Mouse (Mus musculus): ENCODE data around the gene 1700057G04Rik. TPM values are rescaled to one million over a fixed set of nuclear protein-coding genes. Genes with fewer than 3 reads are reported as not detected.

1700057G04Rik gene
- polyA plus RNA-seq, 1 experiment from 2014 or later: not detected

GRCm38 (mm10) chr9:92326813-92327212 lies 17.6 kb downstream of the 1700057G04Rik start:
- H3K4me3 ChIP-seq (ENCODE audit: low read depth, low read length): no peak overlapping the region
- 86% methylated on average over 4 of the region's 4 CpGs for WGBS
- H3K9me3 ChIP-seq (ENCODE audit: control insufficient read depth, low read length): no peaks in the 10 kb centered on the region
- ATAC-seq (ENCODE audit: insufficient number of reproducible peaks, low FRiP score, low TSS enrichment, low read depth) (no peak), DNase-seq (ENCODE audit: low spot score) (no peak)
- H3K4me1 ChIP-seq (ENCODE audit: control insufficient read depth, insufficient read depth, low read length): no peaks in the 10 kb centered on the region
- H3K36me3 ChIP-seq (ENCODE audit: control insufficient read depth, insufficient read depth, low read length): no peaks in the 10 kb centered on the region
- no peak overlapping the region for H3K27ac ChIP-seq (replicated peaks; ENCODE audit: low read depth, low read length)
- H3K27me3 ChIP-seq (ENCODE audit: control insufficient read depth, insufficient read depth, low read length): no peaks in the 10 kb centered on the region
- H3K9ac ChIP-seq (ENCODE audit: low read length): no peak overlapping the region
- H3K4me2 ChIP-seq (ENCODE audit: low read depth, severe bottlenecking): no peak overlapping the region

GRCm38 (mm10) chr9:92331383-92331782 lies 22.2 kb downstream of the 1700057G04Rik start:
- no peak overlapping the region for H3K27ac ChIP-seq (replicated peaks; ENCODE audit: low read depth, low read length)
- DNase-seq (ENCODE audit: low spot score) (no peak), ATAC-seq (ENCODE audit: insufficient number of reproducible peaks, low FRiP score, low TSS enrichment, low read depth) (no peak)
- no peaks in the 10 kb centered on the region for H3K4me1 ChIP-seq (ENCODE audit: control insufficient read depth, insufficient read depth, low read length)
- no peak overlapping the region for H3K4me2 ChIP-seq (ENCODE audit: low read depth, severe bottlenecking)
- no peak overlapping the region for H3K9ac ChIP-seq (ENCODE audit: low read length)
- no peaks in the 10 kb centered on the region for H3K9me3 ChIP-seq (ENCODE audit: control insufficient read depth, low read length)
- no peaks in the 10 kb centered on the region for H3K27me3 ChIP-seq (ENCODE audit: control insufficient read depth, insufficient read depth, low read length)
- H3K4me3 ChIP-seq (ENCODE audit: low read depth, low read length): no peak overlapping the region
- WGBS: 86% methylated on average over 4 of the region's 4 CpGs
- H3K36me3 ChIP-seq (ENCODE audit: control insufficient read depth, insufficient read depth, low read length): no peaks in the 10 kb centered on the region

- DNase-seq (ENCODE audit: low spot score) (no peak), ATAC-seq (ENCODE audit: insufficient number of reproducible peaks, low FRiP score, low TSS enrichment, low read depth) (no peak)
- WGBS: 93% methylated on average over 10 of the region's 10 CpGs
- Histone ChIP-seq H3K27ac (replicated peaks; ENCODE audit: low read depth, low read length) (no peak overlapping the region), H3K9me3 (ENCODE audit: control insufficient read depth, low read length) (no peaks in the 10 kb centered on the region), H3K4me3 (ENCODE audit: low read depth, low read length) (no peak overlapping the region), H3K4me2 (ENCODE audit: low read depth, severe bottlenecking) (no peak overlapping the region), H3K36me3 (ENCODE audit: control insufficient read depth, insufficient read depth, low read length) (no peaks in the 10 kb centered on the region), H3K27me3 (ENCODE audit: control insufficient read depth, insufficient read depth, low read length) (no peaks in the 10 kb centered on the region), H3K9ac (ENCODE audit: low read length) (no peak overlapping the region), H3K4me1 (ENCODE audit: control insufficient read depth, insufficient read depth, low read length) (no peaks in the 10 kb centered on the region)
Observed at GRCm38 (mm10) chr9:92334845-92335244, 25.7 kb downstream of the 1700057G04Rik start.

GRCm38 (mm10) chr9:92335277-92335818 lies 26.2 kb downstream of the 1700057G04Rik start:
- ATAC-seq (ENCODE audit: insufficient number of reproducible peaks, low FRiP score, low TSS enrichment, low read depth) (no peak), DNase-seq (ENCODE audit: low spot score) (no peak)
- H3K36me3 ChIP-seq (ENCODE audit: control insufficient read depth, insufficient read depth, low read length): no peaks in the 10 kb centered on the region
- no peaks in the 10 kb centered on the region for H3K9me3 ChIP-seq (ENCODE audit: control insufficient read depth, low read length)
- no peak overlapping the region for H3K27ac ChIP-seq (replicated peaks; ENCODE audit: low read depth, low read length)
- H3K4me2 ChIP-seq (ENCODE audit: low read depth, severe bottlenecking): no peak overlapping the region
- no peak overlapping the region for H3K9ac ChIP-seq (ENCODE audit: low read length)
- no peak overlapping the region for H3K4me3 ChIP-seq (ENCODE audit: low read depth, low read length)
- no peaks in the 10 kb centered on the region for H3K4me1 ChIP-seq (ENCODE audit: control insufficient read depth, insufficient read depth, low read length)
- H3K27me3 ChIP-seq (ENCODE audit: control insufficient read depth, insufficient read depth, low read length): no peaks in the 10 kb centered on the region
- WGBS: 89% methylated on average over 6 of the region's 6 CpGs

GRCm38 (mm10) chr9:92337063-92337462 lies 27.9 kb downstream of the 1700057G04Rik start:
- H3K4me1 ChIP-seq (ENCODE audit: control insufficient read depth, insufficient read depth, low read length): no peaks in the 10 kb centered on the region
- DNase-seq (ENCODE audit: low spot score) (no peak), ATAC-seq (ENCODE audit: insufficient number of reproducible peaks, low FRiP score, low TSS enrichment, low read depth) (no peak)
- H3K9me3 ChIP-seq (ENCODE audit: control insufficient read depth, low read length): no peaks in the 10 kb centered on the region
- H3K4me2 ChIP-seq (ENCODE audit: low read depth, severe bottlenecking): no peak overlapping the region
- H3K9ac ChIP-seq (ENCODE audit: low read length): no peak overlapping the region
- no peak overlapping the region for H3K27ac ChIP-seq (replicated peaks; ENCODE audit: low read depth, low read length)
- no peaks in the 10 kb centered on the region for H3K27me3 ChIP-seq (ENCODE audit: control insufficient read depth, insufficient read depth, low read length)
- 92% methylated on average over 1 of the region's 1 CpGs for WGBS
- H3K4me3 ChIP-seq (ENCODE audit: low read depth, low read length): no peak overlapping the region
- no peaks in the 10 kb centered on the region for H3K36me3 ChIP-seq (ENCODE audit: control insufficient read depth, insufficient read depth, low read length)

GRCm38 (mm10) chr9:92337661-92338060 lies 28.5 kb downstream of the 1700057G04Rik start:
- Histone ChIP-seq H3K4me1 (ENCODE audit: control insufficient read depth, insufficient read depth, low read length) (no peaks in the 10 kb centered on the region), H3K9me3 (ENCODE audit: control insufficient read depth, low read length) (no peaks in the 10 kb centered on the region), H3K27me3 (ENCODE audit: control insufficient read depth, insufficient read depth, low read length) (no peaks in the 10 kb centered on the region), H3K9ac (ENCODE audit: low read length) (no peak overlapping the region), H3K36me3 (ENCODE audit: control insufficient read depth, insufficient read depth, low read length) (no peaks in the 10 kb centered on the region), H3K4me3 (ENCODE audit: low read depth, low read length) (no peak overlapping the region), H3K27ac (replicated peaks; ENCODE audit: low read depth, low read length) (no peak overlapping the region), H3K4me2 (ENCODE audit: low read depth, severe bottlenecking) (no peak overlapping the region)
- WGBS: 94% methylated on average over 3 of the region's 3 CpGs
- no peak for ATAC-seq (ENCODE audit: insufficient number of reproducible peaks, low FRiP score, low TSS enrichment, low read depth)
- DNase-seq (ENCODE audit: low spot score): no peak

- H3K36me3 ChIP-seq (ENCODE audit: control insufficient read depth, insufficient read depth, low read length): no peaks in the 10 kb centered on the region
- H3K27ac ChIP-seq (replicated peaks; ENCODE audit: low read depth, low read length): no peak overlapping the region
- WGBS: 73% methylated on average over 1 of the region's 1 CpGs
- H3K4me2 ChIP-seq (ENCODE audit: low read depth, severe bottlenecking): no peak overlapping the region
- H3K4me3 ChIP-seq (ENCODE audit: low read depth, low read length): no peak overlapping the region
- H3K4me1 ChIP-seq (ENCODE audit: control insufficient read depth, insufficient read depth, low read length): no peaks in the 10 kb centered on the region
- H3K9me3 ChIP-seq (ENCODE audit: control insufficient read depth, low read length): no peaks in the 10 kb centered on the region
- DNase-seq (ENCODE audit: low spot score) (no peak), ATAC-seq (ENCODE audit: insufficient number of reproducible peaks, low FRiP score, low TSS enrichment, low read depth) (no peak)
- H3K9ac ChIP-seq (ENCODE audit: low read length): no peak overlapping the region
- H3K27me3 ChIP-seq (ENCODE audit: control insufficient read depth, insufficient read depth, low read length): no peaks in the 10 kb centered on the region
Observed at GRCm38 (mm10) chr9:92338954-92339353, 29.8 kb downstream of the 1700057G04Rik start.

- DNase-seq (ENCODE audit: low spot score): no peak
- no peak overlapping the region for H3K4me3 ChIP-seq (ENCODE audit: low read depth, low read length)
- H3K36me3 ChIP-seq (ENCODE audit: control insufficient read depth, insufficient read depth, low read length): no peaks in the 10 kb centered on the region
- no peaks in the 10 kb centered on the region for H3K9me3 ChIP-seq (ENCODE audit: control insufficient read depth, low read length)
- H3K27ac ChIP-seq (replicated peaks; ENCODE audit: low read depth, low read length): no peak overlapping the region
- H3K4me1 ChIP-seq (ENCODE audit: control insufficient read depth, insufficient read depth, low read length): no peaks in the 10 kb centered on the region
- no peak overlapping the region for H3K9ac ChIP-seq (ENCODE audit: low read length)
- no peak overlapping the region for H3K4me2 ChIP-seq (ENCODE audit: low read depth, severe bottlenecking)
- 92% methylated on average over 1 of the region's 1 CpGs for WGBS
- ATAC-seq (ENCODE audit: insufficient number of reproducible peaks, low FRiP score, low TSS enrichment, low read depth): no peak
- no peaks in the 10 kb centered on the region for H3K27me3 ChIP-seq (ENCODE audit: control insufficient read depth, insufficient read depth, low read length)
Observed at GRCm38 (mm10) chr9:92351924-92352323, 42.7 kb downstream of the 1700057G04Rik start.

GRCm38 (mm10) chr9:92353306-92353705 lies 44.1 kb downstream of the 1700057G04Rik start:
- H3K27ac ChIP-seq (replicated peaks; ENCODE audit: low read depth, low read length): no peak overlapping the region
- DNase-seq (ENCODE audit: low spot score) (no peak), ATAC-seq (ENCODE audit: insufficient number of reproducible peaks, low FRiP score, low TSS enrichment, low read depth) (no peak)
- H3K4me3 ChIP-seq (ENCODE audit: low read depth, low read length): no peak overlapping the region
- H3K4me2 ChIP-seq (ENCODE audit: low read depth, severe bottlenecking): no peak overlapping the region
- H3K36me3 ChIP-seq (ENCODE audit: control insufficient read depth, insufficient read depth, low read length): no peaks in the 10 kb centered on the region
- H3K9ac ChIP-seq (ENCODE audit: low read length): no peak overlapping the region
- no peaks in the 10 kb centered on the region for H3K4me1 ChIP-seq (ENCODE audit: control insufficient read depth, insufficient read depth, low read length)
- WGBS: 83% methylated on average over 3 of the region's 3 CpGs
- H3K9me3 ChIP-seq (ENCODE audit: control insufficient read depth, low read length): no peaks in the 10 kb centered on the region
- H3K27me3 ChIP-seq (ENCODE audit: control insufficient read depth, insufficient read depth, low read length): no peaks in the 10 kb centered on the region

Data from limb, embryonic 11.5 days (tissue).